Mouse (Mus musculus) testis, adult 2 months (tissue): ENCODE results near the gene Rab5b.

ENCODE experiments used
- CTCF ChIP-seq: fragments of 200-500 bp; IDR thresholded peaks from 2 replicates; pipeline ENCODE4 v1.5.1; 2012; ENCODE audit warnings: low read depth, mild to moderate bottlenecking, inconsistent platforms, low read length, moderate library complexity; ENCODE audit not compliant: control insufficient read depth, insufficient read depth, insufficient replicate concordance
- POLR2A ChIP-seq: fragments of 200-500 bp; IDR thresholded peaks from 2 replicates; pipeline ENCODE4 v1.6.1; 2012; ENCODE audit warnings: low read depth, mild to moderate bottlenecking, inconsistent platforms, low read length, moderate library complexity; ENCODE audit not compliant: control insufficient read depth

DNA sequence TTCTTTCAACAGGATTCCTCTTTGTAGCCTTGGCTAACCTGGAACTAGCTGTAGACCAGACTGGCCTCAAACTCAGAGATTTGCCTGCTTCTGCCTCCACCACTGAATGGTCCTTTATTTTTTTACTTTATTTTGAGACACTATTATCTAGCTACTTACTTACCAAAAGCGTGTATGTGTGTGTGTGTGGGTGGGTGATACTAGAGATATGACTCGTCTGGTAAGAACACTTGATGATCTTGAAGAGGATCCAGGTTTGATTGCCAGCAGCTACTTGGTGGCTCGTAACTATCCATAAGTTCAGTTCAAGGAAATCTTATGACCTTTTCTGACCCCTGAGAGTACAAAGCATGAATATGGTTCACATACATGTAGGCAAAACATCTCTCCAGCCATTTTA is 30.8 kb downstream of the Rab5b start:
- no peak for TF ChIP-seq CTCF
- no peak for TF ChIP-seq POLR2A
